Mouse (Mus musculus) liver, embryonic 12.5 days (tissue): ENCODE measurements around the gene Camk2n2. TPM values are rescaled to one million over a fixed set of nuclear protein-coding genes. Genes with fewer than 3 reads are reported as not detected.

ENCODE experiments used
- microRNA counts: library from miRNA; unstranded; fragments of <30 nt; microRNA quantifications from one replicate; lab custom pipeline; 2017
- microRNA-seq: library from miRNA; unstranded; fragments of <30 nt; microRNA quantifications from one replicate; pipeline ENCODE4, GENCODE M21; 2017
- polyA plus RNA-seq: library from polyadenylated mRNA; unstranded; fragments of >200 nt; fragmentation: Nextera tagmentation; extraction: Ambion mirVana; gene quantifications from 2 replicates; pipeline ENCODE4 v1.2.1, GENCODE M21; 2016

Gene Camk2n2
- polyA plus RNA-seq, 1 experiment from 2014 or later = 0.61 TPM

MicroRNA genes within 50 kb of the gene (microRNA counts, 519-probe panel; counts per million panel counts)
- 6,088 counts per million, percentile 92 among the panel's probes with 10 or more counts for microRNA mmu-miR-1224 (lab: Ali Mortazavi, UCI)

Small RNA genes lying within 50 kb of the gene (microRNA-seq; reads per million reads assigned to microRNA genes)
- gene Mir1224 = 2.1 reads per million

Other genes starting within 250 kb of the Camk2n2 start
- 28.6 and 30.3 TPM in 2 replicates for gene Abcc5, start 194.9 kb downstream of the Camk2n2 start, polyA plus RNA-seq
- 90.0 and 99.7 TPM in 2 replicates for gene Eif2b5, start 122.5 kb downstream of the Camk2n2 start, polyA plus RNA-seq
- gene Dvl3, start 104.3 kb downstream of the Camk2n2 start, polyA plus RNA-seq = 8.0 and 8.8 TPM in 2 replicates
- 463 and 468 TPM in 2 replicates for gene Ap2m1, start 85.8 kb downstream of the Camk2n2 start, polyA plus RNA-seq
- 38.8 and 40.5 TPM in 2 replicates for gene Abcf3, start 72.7 kb downstream of the Camk2n2 start, polyA plus RNA-seq
- 0.23 and 0.30 TPM in 2 replicates for gene Vwa5b2, start 31.8 kb downstream of the Camk2n2 start, polyA plus RNA-seq
- gene Eef1akmt4, start 9.7 kb downstream of the Camk2n2 start, polyA plus RNA-seq = 27.4 and 28.6 TPM in 2 replicates
- 0.21 TPM in 1 of 2 replicates, not detected in the other for gene Gm49333, start 9.7 kb downstream of the Camk2n2 start, polyA plus RNA-seq
- 35.0 and 36.0 TPM in 2 replicates for gene Alg3, start 9.6 kb downstream of the Camk2n2 start, polyA plus RNA-seq
- 0.53 TPM in 1 of 2 replicates, not detected in the other for gene Ece2, start 8.5 kb upstream of the Camk2n2 start, polyA plus RNA-seq
- gene Psmd2, start 30.4 kb upstream of the Camk2n2 start, polyA plus RNA-seq = 277 and 289 TPM in 2 replicates
- 180 and 187 TPM in 2 replicates for gene Eif4g1, start 47.0 kb upstream of the Camk2n2 start, polyA plus RNA-seq
- 2.1 and 2.6 TPM in 2 replicates for gene Fam131a, start 72.0 kb upstream of the Camk2n2 start, polyA plus RNA-seq
- gene Polr2h, start 96.4 kb upstream of the Camk2n2 start, polyA plus RNA-seq = 66.1 and 68.4 TPM in 2 replicates
- 14.0 and 14.5 TPM in 2 replicates for gene Clcn2, start 96.5 kb upstream of the Camk2n2 start, polyA plus RNA-seq
- 0.54 and 0.96 TPM in 2 replicates for gene Chrd, start 111.8 kb upstream of the Camk2n2 start, polyA plus RNA-seq
- gene Thpo, start 113.2 kb upstream of the Camk2n2 start, polyA plus RNA-seq = 2.7 and 2.8 TPM in 2 replicates